Mouse (Mus musculus): ENCODE data around the gene Ift22. TPM values are rescaled to one million over a fixed set of nuclear protein-coding genes. Genes with fewer than 3 reads are reported as not detected.
A peak's percentile ranks its signal among the peaks of the same experiment; 100 is the strongest.

Gene Ift22
- total RNA-seq, 2 experiments from 2014 or later: 94.8 to 95.0 TPM

GRCm38 (mm10) chr5:136881380-136882009 is 26.5 kb upstream of the Ift22 start:
- Histone ChIP-seq H3K27ac (peak overlapping the region; percentile 38; the same call in 1 of the 2 replicates), H3K4me3 (peak overlapping the region; percentile 44)
- peak; percentile 78 to 89 for DNase-seq (ENCODE audit: extremely low spot score in 1 of 2, low spot score in 2 of 2)
- intact Hi-C loops (cut with DNase I): loop anchor here (1.0 to 2.0 kb wide), 2 partner anchors 41 to 90 kb away; no protein-coding TSS in a partner anchor
- TF ChIP-seq CTCF (IDR thresholded peaks at IDR 0.05): peak; percentile 94

GRCm38 (mm10) chr5:136882055-136882787 is 25.7 kb upstream of the Ift22 start:
- no peak for TF ChIP-seq CTCF (IDR thresholded peaks at IDR 0.05)
- intact Hi-C loops (cut with DNase I): no loop called here
- Histone ChIP-seq H3K4me3 (peak overlapping the region; percentile 44), H3K27ac (peak overlapping the region; percentile 48; the same call in 1 of the 2 replicates)
- peak in 1 of 2 experiments; percentile 18 for DNase-seq (ENCODE audit: extremely low spot score in 1 of 2, low spot score in 2 of 2)

GRCm38 (mm10) chr5:136882788-136883439 is 25.0 kb upstream of the Ift22 start, which contains the start of gene Col26a1:
Gene Col26a1 (minus strand): TSS chr5:136883209.
- no peak for TF ChIP-seq CTCF (IDR thresholded peaks at IDR 0.05)
- intact Hi-C loops (cut with DNase I): no loop called here
- peak within 1 kb of the TSS; percentile 44 for H3K4me3 ChIP-seq
- DNase-seq (ENCODE audit: extremely low spot score in 1 of 2, low spot score in 2 of 2): peak in 1 of 2 experiments; percentile 39
- H3K27ac ChIP-seq: peak within 1 kb of the TSS; percentile 48; the same call in 1 of the 2 replicates

GRCm38 (mm10) chr5:136886957-136887356 is 21.0 kb upstream of the Ift22 start:
- intact Hi-C loops (cut with DNase I): no loop called here

GRCm38 (mm10) chr5:136888539-136889355 is 19.2 kb upstream of the Ift22 start:
- no peak for TF ChIP-seq CTCF (IDR thresholded peaks at IDR 0.05)
- H3K27ac ChIP-seq: no peak overlapping the region

More at GRCm38 (mm10) chr5:136886957-136887356, 21.0 kb upstream of the Ift22 start:
- no peak overlapping the region for H3K4me3 ChIP-seq
- no peak for DNase-seq (ENCODE audit: extremely low spot score in 1 of 2, low spot score in 2 of 2)
- no peak for TF ChIP-seq CTCF (IDR thresholded peaks at IDR 0.05)
- H3K27ac ChIP-seq: no peak overlapping the region

GRCm38 (mm10) chr5:136894840-136895528 is 13.0 kb upstream of the Ift22 start:
- TF ChIP-seq CTCF (IDR thresholded peaks at IDR 0.05): no peak
- no peak overlapping the region for H3K27ac ChIP-seq
- intact Hi-C loops (cut with DNase I): no loop called here
- DNase-seq (ENCODE audit: extremely low spot score in 1 of 2, low spot score in 2 of 2): no peak
- no peak overlapping the region for H3K4me3 ChIP-seq

More at GRCm38 (mm10) chr5:136888539-136889355, 19.2 kb upstream of the Ift22 start:
- no peak for DNase-seq (ENCODE audit: extremely low spot score in 1 of 2, low spot score in 2 of 2)
- H3K4me3 ChIP-seq: no peak overlapping the region
- intact Hi-C loops (cut with DNase I): no loop called here

- Histone ChIP-seq H3K4me3 (no peak overlapping the region), H3K27ac (no peak overlapping the region)
- TF ChIP-seq CTCF (IDR thresholded peaks at IDR 0.05): no peak; the same call in 1 of the 2 replicates
- DNase-seq (ENCODE audit: extremely low spot score in 1 of 2, low spot score in 2 of 2): no peak
- intact Hi-C loops (cut with DNase I): no loop called here
Measured at GRCm38 (mm10) chr5:136895529-136895963, 12.4 kb upstream of the Ift22 start.

GRCm38 (mm10) chr5:136904621-136905020 is 3.3 kb upstream of the Ift22 start:
- Histone ChIP-seq H3K4me3 (no peak overlapping the region), H3K27ac (no peak overlapping the region)
- TF ChIP-seq CTCF (IDR thresholded peaks at IDR 0.05): no peak
- intact Hi-C loops (cut with DNase I): no loop called here
- no peak for DNase-seq (ENCODE audit: extremely low spot score in 1 of 2, low spot score in 2 of 2)

GRCm38 (mm10) chr5:136905630-136906029 is 2.3 kb upstream of the Ift22 start:
- Histone ChIP-seq H3K4me3 (no peak overlapping the region), H3K27ac (no peak overlapping the region)
- TF ChIP-seq CTCF (IDR thresholded peaks at IDR 0.05): peak; percentile 47
- intact Hi-C loops (cut with DNase I): no loop called here
- no peak for DNase-seq (ENCODE audit: extremely low spot score in 1 of 2, low spot score in 2 of 2)

- no peak for DNase-seq (ENCODE audit: extremely low spot score in 1 of 2, low spot score in 2 of 2)
- TF ChIP-seq CTCF (IDR thresholded peaks at IDR 0.05): no peak
- peak overlapping the region; percentile 58 for H3K27ac ChIP-seq
- peak overlapping the region; percentile 81 for H3K4me3 ChIP-seq
- intact Hi-C loops (cut with DNase I): no loop called here
Measured at GRCm38 (mm10) chr5:136907587-136907986, 363 bp upstream of the Ift22 start.

Data from left cerebral cortex, adult 2 months (tissue).